Mouse (Mus musculus) naive thymus-derived CD4-positive, alpha-beta T cell, adult 2 months (primary cell): Measurements from ENCODE around the gene Gm9774.

Experiments
- DNase-seq: peaks from one replicate; pipeline ENCODE4 v3.0.0-alpha.2; 2011; ENCODE audit warnings: low read depth

The Gm9774 gene

DNA sequence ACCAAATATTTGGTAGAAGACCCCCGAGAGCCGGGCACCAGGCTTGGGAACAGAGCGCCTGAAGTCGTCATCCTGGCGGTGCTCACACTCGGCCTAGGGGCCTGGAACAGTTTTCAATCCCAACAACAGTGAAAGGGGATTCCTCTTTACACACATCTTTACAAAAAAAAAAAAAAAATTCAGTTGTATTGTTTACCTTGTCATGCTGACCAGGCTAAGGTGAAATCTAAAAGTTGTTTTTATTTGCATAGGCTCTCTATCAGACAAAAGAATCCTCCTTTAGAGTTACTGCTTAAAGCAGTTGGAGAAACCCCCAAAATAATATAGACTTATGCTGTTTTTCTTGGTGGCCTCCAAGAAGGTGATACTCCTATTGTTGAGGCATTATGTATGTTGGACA, at the start of gene Gm9774:
Gene Gm9774, minus strand, starts transcription at position 101 of the 400 bp plus-strand sequence.
- DNase-seq: no peak

DNA sequence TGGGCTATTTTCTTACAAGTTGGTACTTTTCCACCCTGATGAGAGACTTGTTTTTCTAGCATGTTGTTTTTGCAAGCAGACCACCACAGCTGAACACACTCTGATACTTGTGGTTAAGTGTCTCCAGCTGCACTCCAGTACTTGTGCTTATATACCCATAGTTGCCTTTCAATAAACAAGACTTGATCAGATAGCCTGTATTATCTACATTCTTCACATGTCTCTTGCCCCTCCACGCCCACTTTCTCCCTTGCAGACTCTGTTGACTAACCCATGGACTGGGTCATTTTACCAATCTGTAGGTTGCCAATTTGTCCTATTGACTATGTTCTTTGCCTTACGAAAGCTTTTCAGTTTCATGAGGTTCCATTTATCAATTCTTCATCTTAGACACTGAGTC, 40.9 kb upstream of the Gm9774 start:
- DNase-seq: no peak

DNA sequence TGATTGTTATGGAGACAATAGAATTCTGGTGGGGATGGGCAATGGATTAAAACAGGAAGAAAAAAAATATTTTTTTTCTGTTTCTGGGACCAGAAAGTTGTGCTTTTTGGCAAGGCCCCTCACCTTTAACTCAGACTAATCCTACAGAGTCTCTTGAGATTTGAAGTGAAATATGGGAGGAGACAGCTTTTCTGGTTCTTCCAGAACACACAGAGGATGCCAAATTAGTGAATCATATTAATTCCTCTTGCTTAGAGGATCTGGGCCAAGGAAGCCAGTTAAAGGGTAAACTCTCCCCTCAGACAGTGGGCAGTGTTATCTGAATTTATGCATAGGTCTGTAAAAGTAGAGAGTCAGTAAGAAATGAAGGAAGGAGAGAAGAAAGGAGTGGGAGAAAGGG, 38.2 kb upstream of the Gm9774 start:
- DNase-seq: no peak

DNA sequence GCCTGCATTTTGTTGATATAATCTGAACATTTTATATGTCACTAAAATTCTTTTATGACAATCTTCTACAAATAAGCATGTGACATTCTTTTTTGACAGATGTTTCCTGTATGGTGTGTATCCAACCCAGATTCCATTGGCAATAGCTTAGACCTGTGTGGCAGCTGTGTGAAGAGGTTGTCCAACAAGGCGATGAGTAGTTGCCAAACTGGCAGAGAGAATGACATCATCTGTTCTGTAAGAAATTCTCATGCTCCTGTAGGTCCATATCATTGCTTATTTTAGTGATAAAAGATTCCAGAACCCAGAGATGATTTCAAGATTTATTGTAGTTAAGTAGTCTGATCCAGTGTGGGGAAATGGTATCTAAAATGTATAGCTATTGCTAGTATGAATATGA, 37.4 kb upstream of the Gm9774 start:
- DNase-seq: no peak

DNA sequence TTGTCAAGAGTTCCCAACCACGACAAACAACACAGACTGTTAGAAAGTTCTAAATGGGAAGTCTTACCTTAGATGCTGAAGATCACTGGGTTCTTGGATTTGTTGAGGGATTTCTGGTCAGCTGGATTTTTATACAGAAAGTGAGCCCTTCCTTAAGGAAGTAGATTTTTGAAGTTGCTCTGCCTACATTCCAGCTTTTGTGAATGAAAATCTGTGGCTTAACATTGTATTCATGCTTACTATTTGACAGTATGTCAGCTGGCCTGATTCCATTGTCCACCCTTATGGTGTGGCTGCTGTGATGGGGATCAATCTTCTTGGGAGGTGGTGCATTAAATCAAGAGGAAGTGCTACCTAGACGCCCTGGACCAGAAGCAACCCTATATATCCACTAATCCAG, 29.4 kb upstream of the Gm9774 start, which contains the start of gene Sprr3:
Gene Sprr3, minus strand, starts transcription at position 101 of the 400 bp plus-strand sequence.
- DNase-seq: no peak

DNA sequence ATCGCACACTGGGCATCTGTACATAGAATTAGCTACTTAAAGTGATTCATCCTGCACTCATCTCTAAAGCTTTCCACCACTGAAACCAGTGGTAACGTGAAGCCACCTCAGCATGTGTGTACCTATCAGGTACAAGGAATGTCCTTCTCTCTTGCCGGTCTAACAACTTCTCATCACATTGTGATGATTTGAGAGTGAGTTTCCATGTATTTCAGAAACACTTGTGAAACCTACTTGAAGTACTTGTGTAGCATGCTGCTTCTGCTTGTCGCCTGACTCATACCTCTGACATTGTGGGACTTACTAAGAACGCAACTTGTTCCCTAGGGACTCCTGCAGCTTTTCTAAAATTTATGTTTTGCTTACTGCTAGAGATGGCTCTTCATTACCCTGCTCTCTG, 25.9 kb upstream of the Gm9774 start:
- DNase-seq: no peak

DNA sequence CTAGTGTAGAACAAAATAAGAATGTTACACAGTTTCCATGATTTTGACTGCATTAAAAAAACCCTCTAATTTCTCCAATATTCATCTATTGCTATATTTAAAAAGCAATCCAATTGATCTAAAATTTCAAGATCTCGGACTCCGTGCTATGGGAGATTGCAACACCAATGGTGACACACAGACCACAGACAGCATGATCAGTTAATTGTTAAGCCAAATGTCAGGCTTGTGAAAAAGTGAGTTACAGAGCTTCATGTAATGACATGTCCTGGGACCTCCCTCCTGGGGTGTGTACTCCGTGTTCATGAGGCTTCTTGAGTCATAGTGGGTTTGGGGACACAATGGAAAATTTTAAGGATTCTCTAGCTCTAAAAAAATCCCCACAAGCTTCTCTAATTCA, 11.0 kb upstream of the Gm9774 start:
- DNase-seq: no peak

DNA sequence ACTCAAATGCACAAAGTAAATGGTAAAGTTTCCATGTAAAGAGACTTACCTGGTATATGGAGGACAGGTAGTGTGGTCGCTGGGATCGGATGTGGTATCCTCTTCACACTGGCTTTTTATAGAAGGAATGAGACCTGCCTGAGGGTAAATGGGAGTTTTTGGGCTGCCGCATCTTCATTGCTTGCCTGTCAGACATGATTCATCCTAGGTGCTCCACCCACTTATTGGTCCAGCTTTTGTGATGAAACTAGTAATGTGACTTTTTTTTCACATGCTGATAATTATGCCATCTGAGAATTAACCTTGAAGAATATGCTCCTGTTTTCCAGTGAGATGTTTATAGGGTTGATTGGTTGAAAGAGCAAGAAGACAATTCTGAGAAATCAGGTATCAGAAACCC, 9.5 kb upstream of the Gm9774 start, which contains the start of gene Sprr1b:
Gene Sprr1b, minus strand, starts transcription at position 101 of the 400 bp plus-strand sequence.
- no peak for DNase-seq

DNA sequence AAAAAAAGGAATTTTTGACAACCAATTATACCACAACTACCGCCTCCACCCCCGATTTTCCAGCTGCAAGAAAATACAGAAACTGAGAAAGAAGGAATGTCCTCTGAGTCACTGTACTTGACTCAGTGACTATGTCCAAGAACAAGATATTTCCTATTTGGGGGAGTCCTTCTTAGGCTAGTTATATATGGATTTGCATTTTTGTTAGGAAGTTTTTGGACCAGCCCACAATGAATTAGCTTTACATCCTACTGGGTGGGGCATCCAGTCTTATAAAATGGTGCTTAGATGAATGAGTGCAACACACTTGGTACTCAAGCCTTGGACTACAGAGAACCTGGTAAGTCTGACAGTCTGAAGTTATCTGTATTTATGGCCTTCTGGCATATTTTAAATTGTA, 3.1 kb upstream of the Gm9774 start, which contains the start of gene Sprr2k:
Gene Sprr2k, plus strand, starts transcription at position 301 of the 400 bp plus-strand sequence.
- DNase-seq: no peak

DNA sequence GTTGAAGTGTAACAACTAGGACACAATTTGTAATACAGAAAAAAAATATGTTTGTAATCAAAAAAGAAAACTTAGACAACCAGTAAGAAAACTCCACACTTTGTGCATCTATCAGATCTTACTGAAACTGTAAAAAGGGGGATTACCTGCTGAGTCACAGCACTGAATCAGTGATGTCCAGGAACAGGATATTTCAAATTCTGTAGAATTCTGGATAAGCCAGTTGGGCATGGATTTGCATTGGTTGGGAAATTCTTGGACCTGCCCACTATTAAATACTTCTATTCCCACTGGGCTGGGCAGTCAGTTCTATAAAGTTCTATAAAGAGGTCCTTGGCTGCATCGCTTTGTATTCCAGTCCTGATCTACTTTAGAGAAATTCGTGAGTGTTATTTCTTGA, 11.4 kb downstream of the Gm9774 start, which contains the start of gene Sprr2j-ps:
Gene Sprr2j-ps, plus strand, starts transcription at position 301 of the 400 bp plus-strand sequence.
- DNase-seq: no peak

DNA sequence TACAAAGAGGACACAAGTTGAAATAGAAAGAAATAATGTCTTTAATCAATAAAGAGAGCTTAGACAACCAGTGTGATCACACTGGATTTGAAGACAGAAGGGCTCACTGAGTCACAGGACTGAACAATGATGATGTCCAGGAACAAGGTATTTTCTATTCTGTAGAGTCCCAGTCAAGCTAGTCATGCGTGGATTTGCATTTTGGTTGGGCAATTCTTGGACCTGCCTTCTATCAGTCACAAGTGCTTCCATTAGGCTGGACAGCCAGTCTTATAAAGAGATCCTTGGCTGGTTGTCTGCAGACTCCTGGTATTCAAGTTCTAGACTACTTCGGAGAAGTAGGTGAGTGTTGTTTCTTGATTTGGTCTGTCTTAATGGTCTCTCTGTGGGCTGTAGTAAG, 21.5 kb downstream of the Gm9774 start, which contains the start of gene Sprr2i:
Gene Sprr2i, plus strand, starts transcription at position 301 of the 400 bp plus-strand sequence.
- DNase-seq: no peak

DNA sequence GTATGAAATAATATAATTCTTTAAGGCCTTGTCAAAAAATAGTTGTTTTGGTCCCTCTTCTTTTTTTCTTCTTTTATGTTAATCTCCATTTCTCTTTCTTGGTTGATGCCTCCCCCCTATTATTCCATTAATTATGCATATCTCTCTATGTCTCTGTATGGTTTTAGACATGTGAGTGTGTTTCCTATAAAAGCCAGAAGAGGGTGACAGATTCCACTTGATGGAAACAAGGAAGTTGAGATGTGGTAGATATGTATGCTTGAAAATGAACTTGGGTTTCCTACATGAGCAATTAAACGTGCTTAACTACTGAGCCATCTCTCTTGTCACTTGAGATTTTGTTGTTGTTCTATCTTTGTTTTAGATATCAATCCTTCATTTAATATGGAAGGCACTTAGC, 34.9 kb downstream of the Gm9774 start:
- no peak for DNase-seq

DNA sequence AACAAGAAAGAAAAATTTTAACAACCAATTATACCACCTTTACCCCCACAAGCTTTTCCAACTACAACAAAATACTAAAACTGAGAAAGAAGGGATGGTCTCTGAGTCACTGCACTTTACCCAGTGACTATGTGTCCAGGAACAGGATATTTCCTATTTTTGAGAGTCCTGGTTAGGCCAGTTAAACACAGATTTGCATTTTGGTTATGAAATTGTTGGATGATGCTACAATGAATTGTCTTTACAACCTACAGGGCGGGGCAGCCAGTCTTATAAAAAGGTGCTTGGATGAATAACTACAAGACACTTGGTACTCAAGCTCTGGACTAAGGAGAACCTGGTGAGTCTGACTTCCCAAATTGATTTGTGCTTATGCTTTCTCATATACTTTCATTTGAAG, 43.8 kb downstream of the Gm9774 start, which contains the start of gene Sprr2h:
Gene Sprr2h, plus strand, starts transcription at position 301 of the 400 bp plus-strand sequence.
- DNase-seq: no peak
